Mouse (Mus musculus) MEL (cell line): ENCODE data around the gene Sephs2. TPM values are rescaled to one million over a fixed set of nuclear protein-coding genes. Genes with fewer than 3 reads are reported as not detected.

Source experiments
- DNase-seq: peaks from one replicate; pipeline ENCODE4 v3.0.0; 2011; ENCODE audit warnings: low read depth, low spot score
- H3K27ac ChIP-seq: 2 replicates; pipeline ENCODE4 v1.5.1; 2012; ENCODE audit warnings: low read depth, mild to moderate bottlenecking, control low read depth, low read length, moderate library complexity; ENCODE audit not compliant: control insufficient read depth
- H3K27me3 ChIP-seq, 2 experiments: fragments of 150-350 bp in 1 of 2; sonication (generic) in 1 of 2; 2 replicates each; pipeline ENCODE4 v1.6.1; 2012; ENCODE audit warnings: low read length in 2 of 2, mild to moderate bottlenecking in 2 of 2, improper control_type of control experiment in 1 of 2, moderate library complexity in 1 of 2; ENCODE audit not compliant: insufficient read depth in 2 of 2, control insufficient read depth in 1 of 2
- H3K36me3 ChIP-seq, 2 experiments: 2 replicates each; pipeline ENCODE4 v1.6.1; 2012 to 2014; ENCODE audit warnings: low read length in 2 of 2, improper control_type of control experiment in 1 of 2, inconsistent platforms in 1 of 2, mild to moderate bottlenecking in 1 of 2; ENCODE audit not compliant: insufficient read depth in 2 of 2, control insufficient read depth in 1 of 2
- H3K4me1 ChIP-seq, 2 experiments: fragments of 150-350 bp in 1 of 2; sonication (generic) in 1 of 2; 2 replicates each; pipeline ENCODE4 v1.6.1; 2012; ENCODE audit warnings: low read length in 2 of 2, improper control_type of control experiment in 1 of 2, mild to moderate bottlenecking in 1 of 2; ENCODE audit not compliant: insufficient read depth in 2 of 2, control insufficient read depth in 1 of 2
- H3K4me3 ChIP-seq, 2 experiments: fragments of 150-350 bp in 1 of 2; sonication (generic) in 1 of 2; 2 replicates each; pipeline ENCODE4 v1.5.1; 2012; ENCODE audit warnings: low read depth in 2 of 2, low read length in 2 of 2, mild to moderate bottlenecking in 2 of 2, moderate library complexity in 2 of 2, control low read depth in 1 of 2, improper control_type of control experiment in 1 of 2; ENCODE audit not compliant: control insufficient read depth in 1 of 2, insufficient read depth in 1 of 2
- H3K79me2 ChIP-seq: 2 replicates; pipeline ENCODE4 v1.6.1; 2012; ENCODE audit warnings: mild to moderate bottlenecking, low read length, moderate library complexity; ENCODE audit not compliant: control insufficient read depth, poor library complexity, insufficient read depth
- H3K9ac ChIP-seq: 2 replicates; pipeline ENCODE4 v1.6.1; 2012; ENCODE audit warnings: low read depth, mild to moderate bottlenecking, control low read depth, low read length, moderate library complexity; ENCODE audit not compliant: control insufficient read depth, poor library complexity, severe bottlenecking
- H3K9me3 ChIP-seq: fragments of 150-350 bp; sonication (generic); replicated peaks from 2 replicates; pipeline ENCODE4 v1.6.1; 2012; ENCODE audit warnings: mild to moderate bottlenecking, low read length, improper control_type of control experiment, moderate library complexity; ENCODE audit not compliant: insufficient read depth
- CHD1 ChIP-seq: IDR thresholded peaks from 2 replicates; pipeline ENCODE4 v1.6.1; 2012; ENCODE audit warnings: low read depth, mild to moderate bottlenecking, inconsistent platforms, low read length, improper control_type of control experiment
- CTCF ChIP-seq, 3 experiments: IDR thresholded peaks in 2 of 3; conservative IDR thresholded peaks in 1 of 3; 2 replicates each; pipeline ENCODE4 v1.5.1; 2011 to 2012; ENCODE audit warnings: low read length in 3 of 3, low read depth in 2 of 3, mild to moderate bottlenecking in 2 of 3, improper control_type of control experiment in 1 of 3, inconsistent platforms in 1 of 3, mixed read lengths in 1 of 3, moderate library complexity in 1 of 3; ENCODE audit not compliant: control insufficient read depth in 1 of 3, insufficient read depth in 1 of 3, poor library complexity in 1 of 3, severe bottlenecking in 1 of 3
- ELF1 ChIP-seq: IDR thresholded peaks from 2 replicates; pipeline ENCODE4 v1.6.1; 2014; ENCODE audit warnings: low read depth, mild to moderate bottlenecking, inconsistent platforms, low read length, improper control_type of control experiment, moderate library complexity
- EP300 ChIP-seq, 2 experiments: IDR thresholded peaks; 2 replicates each; pipeline ENCODE4 v1.6.1; 2011; ENCODE audit warnings: improper control_type of control experiment in 2 of 2, low read length in 2 of 2, low read depth in 1 of 2, mild to moderate bottlenecking in 1 of 2
- ETS1 ChIP-seq: IDR thresholded peaks from 2 replicates; pipeline ENCODE4 v1.6.1; 2012; ENCODE audit warnings: low read depth, mild to moderate bottlenecking, inconsistent platforms, low read length, improper control_type of control experiment, moderate library complexity
- GABPA ChIP-seq: IDR thresholded peaks from 2 replicates; pipeline ENCODE4 v1.6.1; 2012; ENCODE audit warnings: low read depth, mild to moderate bottlenecking, inconsistent platforms, low read length, improper control_type of control experiment, moderate library complexity
- GATA1 ChIP-seq: IDR thresholded peaks from 2 replicates; pipeline ENCODE4 v1.6.1; 2011; ENCODE audit warnings: low read depth, low read length, improper control_type of control experiment
- JUND ChIP-seq: IDR thresholded peaks from 2 replicates; pipeline ENCODE4 v1.6.1; 2011; ENCODE audit warnings: low read depth, mild to moderate bottlenecking, improper control_type of control experiment, low read length
- MAZ ChIP-seq: IDR thresholded peaks from 2 replicates; pipeline ENCODE4 v1.6.1; 2012; ENCODE audit warnings: low read depth, mild to moderate bottlenecking, inconsistent platforms, low read length, improper control_type of control experiment
- MYC ChIP-seq: IDR thresholded peaks from 2 replicates; pipeline ENCODE4 v1.6.1; 2011; ENCODE audit warnings: low read depth, mild to moderate bottlenecking, low read length, improper control_type of control experiment, moderate library complexity
- POLR2AphosphoS5 ChIP-seq: IDR thresholded peaks from 2 replicates; pipeline ENCODE4 v1.6.1; 2012; ENCODE audit warnings: low read depth, borderline replicate concordance, mild to moderate bottlenecking, inconsistent platforms, low read length, moderate library complexity, mixed read lengths
- RAD21 ChIP-seq: IDR thresholded peaks from 2 replicates; pipeline ENCODE4 v1.6.1; 2011; ENCODE audit warnings: mild to moderate bottlenecking, low read depth, low read length, improper control_type of control experiment
- SIN3A ChIP-seq: IDR thresholded peaks from 2 replicates; pipeline ENCODE4 v1.6.1; 2012; ENCODE audit warnings: low read length, improper control_type of control experiment, inconsistent platforms
- TAL1 ChIP-seq: IDR thresholded peaks from 2 replicates; pipeline ENCODE4 v1.6.1; 2012; ENCODE audit warnings: mild to moderate bottlenecking, inconsistent platforms, low read length, moderate library complexity, mixed read lengths
- TBP ChIP-seq: IDR thresholded peaks from 2 replicates; pipeline ENCODE4 v1.8.0; 2011; ENCODE audit warnings: low read depth, low read length, improper control_type of control experiment
- USF1 ChIP-seq: IDR thresholded peaks from 2 replicates; pipeline ENCODE4 v1.6.1; 2014; ENCODE audit warnings: low read depth, mild to moderate bottlenecking, inconsistent platforms, low read length, improper control_type of control experiment, moderate library complexity
- USF2 ChIP-seq, 2 experiments: IDR thresholded peaks; 2 replicates each; pipeline ENCODE4 v1.6.1; 2011 to 2012; ENCODE audit warnings: improper control_type of control experiment in 2 of 2, low read length in 2 of 2, borderline replicate concordance in 1 of 2, inconsistent platforms in 1 of 2, low read depth in 1 of 2, mild to moderate bottlenecking in 1 of 2; ENCODE audit not compliant: insufficient read depth in 1 of 2
- ZKSCAN1 ChIP-seq: IDR thresholded peaks from 2 replicates; pipeline ENCODE4 v1.6.1; 2012; ENCODE audit warnings: low read depth, mild to moderate bottlenecking, inconsistent platforms, low read length, improper control_type of control experiment, moderate library complexity
- ZNF384 ChIP-seq: IDR thresholded peaks from 2 replicates; pipeline ENCODE4 v1.6.1; 2012; ENCODE audit warnings: low read depth, mild to moderate bottlenecking, inconsistent platforms, low read length, improper control_type of control experiment
- polyA plus RNA-seq, 2 experiments: library from polyadenylated mRNA; stranded (reverse) in 1 of 2; unstranded in 1 of 2; fragments of >175 nt in 1 of 2; fragments of >200 nt in 1 of 2; gene quantifications; 2 replicates each; pipeline versions ENCODE4 v1.2.1 to v1.2.4; 2012; ENCODE audit warnings: low replicate concordance in 2 of 2, low read depth in 1 of 2; ENCODE audit not compliant: insufficient read length in 2 of 2, insufficient read depth in 1 of 2, missing spikeins in 1 of 2
- total RNA-seq: library from RNA; depleted of rRNA; stranded (reverse); fragments of 300-350 nt; gene quantifications from 2 replicates; pipeline ENCODE4 v1.2.3, GENCODE M21; 2012

The Sephs2 gene
- total and polyA plus RNA-seq, 3 experiments, result 109 to 182 TPM; not detected in 1

- H3K27me3 ChIP-seq, result no peaks in the 10 kb centered on the region
- H3K4me3 ChIP-seq, result no peak overlapping the region
- TF ChIP-seq TAL1 (no peak), ZKSCAN1 (peak; percentile 98), ZNF384 (no peak), TBP (no peak)
- H3K9ac ChIP-seq, result no peak overlapping the region
- H3K4me1 ChIP-seq, result peaks cover 0 to 8% of the 10 kb centered on the region in 2 experiments; a peak in 3 of 4 replicates
- peaks cover 0 to 4% of the 10 kb centered on the region in 2 experiments; a peak in 1 of 4 replicates for H3K36me3 ChIP-seq
- no peaks in the 10 kb centered on the region for H3K9me3 ChIP-seq
- DNase-seq, result no peak
- no peaks in the 10 kb centered on the region; the same call in 1 of the 2 replicates for H3K79me2 ChIP-seq
- H3K27ac ChIP-seq, result no peak overlapping the region
Observed at GRCm38 (mm10) chr7:127297586-127298193, 23.8 kb upstream of the Sephs2 start.

GRCm38 (mm10) chr7:127296786-127297555 is 23.1 kb upstream of the Sephs2 start:
- Histone ChIP-seq H3K27me3 (no peaks in the 10 kb centered on the region), H3K9ac (peak overlapping the region; percentile 61; the same call in 1 of the 2 replicates), H3K36me3 (peaks cover 0 to 4% of the 10 kb centered on the region in 2 experiments; a peak in 1 of 4 replicates), H3K4me3 (peak overlapping the region; percentile 52 to 62), H3K9me3 (no peaks in the 10 kb centered on the region), H3K79me2 (no peaks in the 10 kb centered on the region; the same call in 1 of the 2 replicates), H3K27ac (peak overlapping the region; percentile 67), H3K4me1 (peaks cover 0 to 8% of the 10 kb centered on the region in 2 experiments; a peak in 3 of 4 replicates)
- no peak for DNase-seq
- TF ChIP-seq USF1, result 0 out of 2 replicates have a peak, but pooled peaks have one; percentile 6
- TF ChIP-seq GATA1, result no peak

- TF ChIP-seq RAD21, result no peak
- no peak for TF ChIP-seq CTCF (IDR thresholded peaks at IDR 0.05 in 2 of 3, conservative IDR thresholded peaks at IDR 0.05 in 1 of 3; ENCODE audit: control insufficient read depth in 1 of 3, insufficient read depth in 1 of 3, low read depth in 2 of 3, low read length in 3 of 3, poor library complexity in 1 of 3, severe bottlenecking in 1 of 3)
- no peak for TF ChIP-seq MAZ
- TF ChIP-seq JUND, result no peak
- TF ChIP-seq SIN3A, result peak; percentile 30; the same call in 1 of the 2 replicates
- TF ChIP-seq ELF1, result no peak
- TF ChIP-seq EP300 (IDR thresholded peaks at IDR 0.05; ENCODE audit: low read depth in 1 of 2, low read length in 2 of 2), result peak in 1 of 2 experiments; percentile 34; a peak in 1 of 4 replicates
- no peak for TF ChIP-seq GABPA
- TF ChIP-seq ZNF384, result no peak
- peak; percentile 39; the same call in 1 of the 2 replicates for TF ChIP-seq ETS1
- no peak for TF ChIP-seq ZKSCAN1
- no peak for TF ChIP-seq CHD1
- no peak for TF ChIP-seq MYC
- no peak for TF ChIP-seq USF2 (IDR thresholded peaks at IDR 0.05; ENCODE audit: borderline replicate concordance in 1 of 2, insufficient read depth in 1 of 2, low read depth in 1 of 2, low read length in 2 of 2)
- no peak for TF ChIP-seq POLR2AphosphoS5
- peak; percentile 69 for DNase-seq
- H3K27ac ChIP-seq, result peak within 1 kb of the TSS; percentile 67
- peaks cover 0 to 8% of the 10 kb centered on the region in 2 experiments; a peak in 3 of 4 replicates for H3K4me1 ChIP-seq
- no peaks in the 10 kb centered on the region for H3K9me3 ChIP-seq
- H3K9ac ChIP-seq, result peak within 1 kb of the TSS; percentile 61
- H3K4me3 ChIP-seq, result peak within 1 kb of the TSS; percentile 52 to 62
- H3K79me2 ChIP-seq, result no peaks in the 10 kb centered on the region; the same call in 1 of the 2 replicates
- H3K36me3 ChIP-seq, result peaks cover 0 to 4% of the 10 kb centered on the region in 2 experiments; a peak in 1 of 4 replicates
- H3K27me3 ChIP-seq, result no peaks in the 10 kb centered on the region
Observed at GRCm38 (mm10) chr7:127296098-127296497, 22.2 kb upstream of the Sephs2 start, which contains the start of gene Itgal. Gene Itgal, plus strand, starts transcription at chr7:127296260.
